Mouse (Mus musculus) kidney, adult 2 months (tissue): Measurements from ENCODE around the gene Pnpla7. TPM values are rescaled to one million over a fixed set of nuclear protein-coding genes. Genes with fewer than 3 reads are reported as not detected.
A peak's percentile ranks its signal among the peaks of the same experiment; 100 is the strongest.

Experiments used
- DNase-seq: peaks from one replicate; pipeline ENCODE4 v3.0.0; 2021
- H3K27ac ChIP-seq: fragments of 200-500 bp; 2 replicates; pipeline ENCODE4 v1.5.1; 2012; ENCODE audit warnings: low read depth, low read length, control low read depth, inconsistent platforms; ENCODE audit not compliant: insufficient read depth
- H3K27me3 ChIP-seq: fragments of 200-500 bp; replicated peaks from 2 replicates; pipeline ENCODE4 v1.6.1; 2012; ENCODE audit warnings: mild to moderate bottlenecking, moderate library complexity, low read length, inconsistent platforms; ENCODE audit not compliant: control insufficient read depth, insufficient read depth
- H3K36me3 ChIP-seq: fragments of 200-500 bp; 2 replicates; pipeline ENCODE4 v1.6.1; 2012; ENCODE audit warnings: mild to moderate bottlenecking, moderate library complexity, low read length, inconsistent platforms; ENCODE audit not compliant: control insufficient read depth, insufficient read depth
- H3K4me1 ChIP-seq: fragments of 200-500 bp; 2 replicates; pipeline ENCODE4 v1.6.1; 2011; ENCODE audit warnings: low read length; ENCODE audit not compliant: control insufficient read depth, insufficient read depth
- H3K4me3 ChIP-seq: fragments of 200-500 bp; 2 replicates; pipeline ENCODE4 v1.5.1; 2011; ENCODE audit warnings: mild to moderate bottlenecking, low read depth, low read length, control low read depth; ENCODE audit not compliant: insufficient read depth
- CTCF ChIP-seq: fragments of 200-500 bp; conservative IDR thresholded peaks from 2 replicates; pipeline ENCODE4 v1.5.1; 2011; ENCODE audit warnings: low read depth, mild to moderate bottlenecking, control low read depth, low read length, moderate library complexity, mixed read lengths; ENCODE audit not compliant: insufficient read depth, insufficient read length
- POLR2A ChIP-seq: fragments of 200-500 bp; IDR thresholded peaks from one replicate; pipeline ENCODE4 v1.6.1; 2011; ENCODE audit warnings: low read depth, low read length, control low read depth
- WGBS: fragments of 180-500 bp; shearing (Covaris S2); methylation state at CpG from one replicate; pipeline ENCODE4 v1.1.7; 2018; 5-methylcytosine and 5-hydroxymethylcytosine counted together
- polyA plus RNA-seq: library from polyadenylated mRNA; depleted of rRNA; stranded (reverse); fragments of >200 nt; gene quantifications from 2 replicates; pipeline ENCODE4 v1.2.3, GENCODE M21; 2012

Gene Pnpla7
- polyA plus RNA-seq, 1 experiment = 24.1 TPM

DNA sequence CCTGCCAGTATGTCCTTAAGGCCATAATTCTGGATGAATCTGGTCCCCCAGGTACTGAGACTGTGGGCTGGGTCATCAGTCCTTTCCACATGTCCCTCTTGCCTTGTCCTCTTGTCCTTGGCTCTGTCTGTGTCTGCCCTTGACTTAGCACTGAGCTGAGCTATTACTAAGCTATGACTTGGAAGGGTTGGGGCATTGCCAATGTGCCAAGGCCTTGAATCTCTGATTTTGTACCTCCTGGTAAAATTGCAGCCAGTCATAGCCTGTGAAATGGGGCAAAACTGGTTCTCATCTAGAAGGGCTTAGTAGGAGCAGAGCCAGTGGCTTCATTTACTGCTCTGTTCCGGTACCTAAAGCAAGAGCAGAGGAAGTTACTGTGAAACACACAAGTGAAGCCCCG lies 20.6 kb downstream of the Pnpla7 start:
- WGBS = 82% methylated on average over 2 of the region's 2 CpGs
- DNase-seq = no peak
- H3K4me3 ChIP-seq = no peak overlapping the region
- H3K36me3 ChIP-seq = peaks cover 1% of the 10 kb centered on the region; the same call in 1 of the 2 replicates
- H3K27ac ChIP-seq = no peak overlapping the region
- no peaks in the 10 kb centered on the region for H3K27me3 ChIP-seq
- TF ChIP-seq CTCF = no peak
- no peak for TF ChIP-seq POLR2A
- H3K4me1 ChIP-seq = no peaks in the 10 kb centered on the region

- no peak overlapping the region for H3K27ac ChIP-seq
- H3K4me1 ChIP-seq = no peaks in the 10 kb centered on the region
- peak; percentile 52 for DNase-seq
- TF ChIP-seq CTCF (peak; percentile 74), POLR2A (no peak)
- H3K27me3 ChIP-seq = no peaks in the 10 kb centered on the region
- H3K4me3 ChIP-seq = no peak overlapping the region
- 67% methylated on average over 3 of the region's 3 CpGs for WGBS
- H3K36me3 ChIP-seq = no peaks in the 10 kb centered on the region; the same call in 1 of the 2 replicates
These were observed 24.9 kb downstream of the Pnpla7 start for GRCm38 (mm10) chr2:25000544-25001235.

GRCm38 (mm10) chr2:25003946-25004786 lies 28.3 kb downstream of the Pnpla7 start:
- H3K36me3 ChIP-seq = no peaks in the 10 kb centered on the region; the same call in 1 of the 2 replicates
- no peak overlapping the region for H3K4me3 ChIP-seq
- no peak for TF ChIP-seq POLR2A
- TF ChIP-seq CTCF = no peak
- 87% methylated on average over 9 of the region's 9 CpGs for WGBS
- no peak for DNase-seq
- no peaks in the 10 kb centered on the region for H3K27me3 ChIP-seq
- no peak overlapping the region for H3K27ac ChIP-seq
- no peaks in the 10 kb centered on the region for H3K4me1 ChIP-seq

- H3K36me3 ChIP-seq = no peaks in the 10 kb centered on the region; the same call in 1 of the 2 replicates
- no peaks in the 10 kb centered on the region for H3K27me3 ChIP-seq
- no peak overlapping the region for H3K27ac ChIP-seq
- DNase-seq = no peak
- TF ChIP-seq CTCF (no peak), POLR2A (no peak)
- 98% methylated on average over 1 of the region's 1 CpGs for WGBS
- H3K4me1 ChIP-seq = no peaks in the 10 kb centered on the region
- H3K4me3 ChIP-seq = no peak overlapping the region
These were observed 30.9 kb downstream of the Pnpla7 start for GRCm38 (mm10) chr2:25006767-25007166.

GRCm38 (mm10) chr2:25008250-25008649 lies 32.4 kb downstream of the Pnpla7 start:
- DNase-seq = no peak
- no peak for TF ChIP-seq POLR2A
- no peak for TF ChIP-seq CTCF
- Histone ChIP-seq H3K27ac (no peak overlapping the region), H3K4me3 (no peak overlapping the region), H3K27me3 (no peaks in the 10 kb centered on the region), H3K36me3 (no peaks in the 10 kb centered on the region), H3K4me1 (no peaks in the 10 kb centered on the region)

- no peak overlapping the region for H3K27ac ChIP-seq
- no peak overlapping the region for H3K4me3 ChIP-seq
- H3K4me1 ChIP-seq = no peaks in the 10 kb centered on the region
- H3K36me3 ChIP-seq = no peaks in the 10 kb centered on the region
- no peak for TF ChIP-seq POLR2A
- 0 out of 2 replicates have a peak, but pooled peaks have one; percentile 14 for TF ChIP-seq CTCF
- DNase-seq = no peak
- 94% methylated on average over 1 of the region's 1 CpGs for WGBS
- H3K27me3 ChIP-seq = no peaks in the 10 kb centered on the region
These were observed 46.8 kb downstream of the Pnpla7 start for GRCm38 (mm10) chr2:25022678-25023077.

GRCm38 (mm10) chr2:25025109-25025508 lies 49.3 kb downstream of the Pnpla7 start:
- H3K4me3 ChIP-seq = no peak overlapping the region
- H3K27ac ChIP-seq = no peak overlapping the region
- no peak for DNase-seq
- TF ChIP-seq POLR2A = no peak
- TF ChIP-seq CTCF = no peak
- WGBS = 90% methylated on average over 1 of the region's 1 CpGs
- no peaks in the 10 kb centered on the region for H3K4me1 ChIP-seq
- no peaks in the 10 kb centered on the region for H3K27me3 ChIP-seq
- H3K36me3 ChIP-seq = no peaks in the 10 kb centered on the region
